Mouse (Mus musculus): ENCODE measurements around the gene Rnf215.

GRCm38 (mm10) chr11:4148120-4148519 is 13.1 kb downstream of the Rnf215 start:
- no peak for TF ChIP-seq CTCF (IDR thresholded peaks at IDR 0.05; ENCODE audit: low read depth)
- TF ChIP-seq EP300 (optimal IDR thresholded peaks at IDR 0.05): no peak

Measured in stomach, postnatal 0 days (tissue).